Mouse (Mus musculus) hindbrain, embryonic 12.5 days (tissue): ENCODE data around the gene Kcnt2. TPM values are rescaled to one million over a fixed set of nuclear protein-coding genes. Genes with fewer than 3 reads are reported as not detected.

Experiments
- ATAC-seq: fragments of 200-750 bp; cut with Nextera tagmentation; 2 replicates; pipeline ENCODE4 v1.8.0; 2017; ENCODE audit warnings: moderate TSS enrichment; ENCODE audit not compliant: low FRiP score
- H3K27ac ChIP-seq: fragments of 300-500 bp; sonication (generic); 2 replicates; pipeline ENCODE4 v1.5.1; 2016; ENCODE audit warnings: mild to moderate bottlenecking
- H3K27me3 ChIP-seq: fragments of 300-500 bp; sonication (generic); 2 replicates; pipeline ENCODE4 v1.6.1; 2016; ENCODE audit warnings: mild to moderate bottlenecking
- H3K36me3 ChIP-seq: fragments of 300-500 bp; sonication (generic); 2 replicates; pipeline ENCODE4 v1.6.1; 2016; ENCODE audit warnings: mild to moderate bottlenecking
- H3K4me1 ChIP-seq: fragments of 300-500 bp; sonication (generic); 2 replicates; pipeline ENCODE4 v1.6.1; 2016
- H3K4me2 ChIP-seq: fragments of 300-500 bp; sonication (generic); replicated peaks from 2 replicates; pipeline ENCODE4 v1.6.1; 2016; ENCODE audit warnings: mild to moderate bottlenecking
- H3K4me3 ChIP-seq: fragments of 300-500 bp; sonication (generic); 2 replicates; pipeline ENCODE4 v1.5.1; 2016; ENCODE audit warnings: mild to moderate bottlenecking
- H3K9ac ChIP-seq: fragments of 300-500 bp; sonication (generic); 2 replicates; pipeline ENCODE4 v1.6.1; 2016; ENCODE audit warnings: mild to moderate bottlenecking, moderate library complexity
- H3K9me3 ChIP-seq: fragments of 300-500 bp; sonication (generic); replicated peaks from 2 replicates; pipeline ENCODE4 v1.6.1; 2016; ENCODE audit warnings: mild to moderate bottlenecking
- WGBS: fragments of 180-500 bp; shearing (Covaris S2); methylation state at CpG from one replicate; pipeline ENCODE4 v1.1.7; 2016; 5-methylcytosine and 5-hydroxymethylcytosine counted together
- polyA plus RNA-seq: library from polyadenylated mRNA; unstranded; fragments of >200 nt; fragmentation: Nextera tagmentation; extraction: Ambion mirVana; gene quantifications from 2 replicates; pipeline ENCODE4 v1.2.1, GENCODE M21; 2016

The Kcnt2 gene
- polyA plus RNA-seq, result 1.9 and 2.5 TPM in 2 replicates

DNA sequence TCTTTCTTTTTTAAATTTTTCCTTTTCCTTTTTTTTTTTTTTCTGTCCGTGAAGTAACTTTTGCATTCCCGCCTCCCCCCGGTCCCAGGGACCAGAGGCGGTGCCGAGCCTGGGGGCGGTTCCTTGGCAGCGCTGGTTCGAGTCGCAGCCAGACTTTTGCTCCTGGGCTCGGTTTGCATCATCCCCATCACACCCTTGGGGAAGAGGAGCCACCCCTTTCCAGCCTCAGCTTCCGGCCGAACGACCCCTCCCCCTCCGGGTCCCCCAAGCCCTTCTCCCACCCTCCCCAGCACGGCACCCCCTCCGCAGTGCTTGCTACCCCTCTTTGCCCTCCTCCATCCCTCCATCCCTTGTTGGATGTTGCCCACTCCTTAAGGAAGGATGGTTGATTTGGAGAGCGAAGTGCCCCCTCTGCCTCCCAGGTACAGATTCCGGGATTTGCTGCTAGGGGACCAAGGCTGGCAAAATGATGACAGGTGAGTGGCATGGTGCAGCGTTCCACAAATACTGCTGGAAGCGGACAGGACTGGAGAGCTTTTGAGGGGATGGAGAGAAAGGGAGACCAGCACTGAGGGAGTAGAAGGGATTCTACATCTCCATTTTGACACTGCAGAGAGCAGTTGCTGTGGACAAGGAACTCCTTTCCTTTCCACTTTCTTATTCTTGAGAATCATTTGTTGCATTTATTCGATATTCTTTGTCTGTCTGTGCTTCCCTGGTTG, at the start of gene Kcnt2:
TSS of gene Kcnt2 (plus strand) at position 283 of the 722 bp plus-strand sequence.
- WGBS, result under 1% methylated on average over 21 of the region's 21 CpGs
- H3K27ac ChIP-seq, result no peak within 1 kb of the TSS

DNA sequence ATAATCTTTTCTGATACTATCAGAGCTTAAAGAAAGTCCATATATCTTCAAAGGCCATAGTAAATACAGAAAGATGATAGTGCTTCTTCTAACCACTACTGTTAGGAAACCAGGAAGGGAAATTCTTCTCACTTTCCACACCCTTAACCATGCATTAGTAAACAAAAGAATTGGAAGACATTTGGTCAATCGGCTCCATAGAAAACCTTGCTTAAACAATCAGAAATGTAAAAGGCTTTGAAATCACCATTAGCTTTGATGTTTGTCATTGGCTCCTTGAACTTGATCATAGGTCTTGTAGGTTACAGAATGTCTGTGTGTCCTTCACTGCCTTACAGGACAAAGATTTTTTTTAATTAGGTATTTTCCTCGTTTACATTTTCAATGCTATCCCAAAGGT, 40.6 kb upstream of the Kcnt2 start:
- no peak for ATAC-seq
- 78% methylated on average over 2 of the region's 2 CpGs for WGBS

More for the DNA sequence above, at the start of gene Kcnt2:
- H3K9ac ChIP-seq, result peak within 1 kb of the TSS; percentile 66
- H3K4me1 ChIP-seq, result peaks cover 5% of the 10 kb centered on the region; the same call in 1 of the 2 replicates
- no peaks in the 10 kb centered on the region for H3K27me3 ChIP-seq
- peak within 1 kb of the TSS; percentile 86 for H3K4me2 ChIP-seq
- peak; percentile 74 for ATAC-seq
- no peaks in the 10 kb centered on the region for H3K36me3 ChIP-seq
- H3K4me3 ChIP-seq, result peak within 1 kb of the TSS; percentile 59
- H3K9me3 ChIP-seq, result no peaks in the 10 kb centered on the region

GRCm38 (mm10) chr1:140225221-140225620, 20.7 kb upstream of the Kcnt2 start:
- H3K4me2 ChIP-seq, result no peak overlapping the region
- no peaks in the 10 kb centered on the region for H3K27me3 ChIP-seq
- no peaks in the 10 kb centered on the region for H3K4me1 ChIP-seq
- H3K9ac ChIP-seq, result no peak overlapping the region
- no peak for ATAC-seq
- no peak overlapping the region for H3K27ac ChIP-seq
- no peaks in the 10 kb centered on the region for H3K9me3 ChIP-seq
- H3K36me3 ChIP-seq, result no peaks in the 10 kb centered on the region
- no CpG with 5 or more reads among the region's 3 CpGs for WGBS
- no peak overlapping the region for H3K4me3 ChIP-seq

More for the DNA sequence above, 40.6 kb upstream of the Kcnt2 start:
- 0 out of 2 replicates have a peak, but pooled peaks cover under 1% of the 10 kb centered on the region for H3K9me3 ChIP-seq
- H3K4me3 ChIP-seq, result no peak overlapping the region
- no peak overlapping the region for H3K4me2 ChIP-seq
- no peaks in the 10 kb centered on the region for H3K4me1 ChIP-seq
- H3K9ac ChIP-seq, result no peak overlapping the region
- no peaks in the 10 kb centered on the region for H3K27me3 ChIP-seq
- no peaks in the 10 kb centered on the region for H3K36me3 ChIP-seq
- no peak overlapping the region for H3K27ac ChIP-seq

DNA sequence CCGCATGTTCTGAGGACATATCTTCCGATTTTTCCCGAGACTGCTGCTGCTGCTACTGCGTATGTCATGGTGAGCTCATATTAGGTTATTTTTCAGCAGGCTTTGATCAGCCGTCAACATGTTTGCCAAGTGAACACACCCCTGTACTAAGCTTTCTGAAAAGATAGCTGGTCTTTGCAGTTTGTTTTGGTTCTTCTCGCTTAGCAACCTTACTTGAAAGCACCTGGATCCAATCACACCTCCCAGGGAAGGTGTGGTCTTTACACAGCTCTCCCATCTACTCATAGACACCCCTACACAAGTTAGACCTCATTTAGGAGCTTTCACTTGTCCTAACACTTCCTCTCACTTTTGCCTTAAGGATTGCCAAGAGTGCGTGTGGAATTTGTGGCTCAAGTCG, 19.3 kb upstream of the Kcnt2 start:
- 80% methylated on average over 8 of the region's 8 CpGs for WGBS
- no peak overlapping the region for H3K4me3 ChIP-seq
- H3K27ac ChIP-seq, result no peak overlapping the region

GRCm38 (mm10) chr1:140245465-140245864, 493 bp upstream of the Kcnt2 start:
- Histone ChIP-seq H3K27me3 (no peaks in the 10 kb centered on the region), H3K4me2 (peak overlapping the region; percentile 86), H3K9me3 (no peaks in the 10 kb centered on the region), H3K9ac (peak overlapping the region; percentile 66), H3K4me1 (peaks cover 5% of the 10 kb centered on the region; the same call in 1 of the 2 replicates), H3K4me3 (peak overlapping the region; percentile 59), H3K36me3 (no peaks in the 10 kb centered on the region), H3K27ac (no peak overlapping the region)
- peak; percentile 100 for ATAC-seq
- 0% methylated on average over 17 of the region's 17 CpGs for WGBS

More for the DNA sequence above, 19.3 kb upstream of the Kcnt2 start:
- H3K36me3 ChIP-seq, result no peaks in the 10 kb centered on the region
- H3K9ac ChIP-seq, result no peak overlapping the region
- no peak for ATAC-seq
- no peak overlapping the region for H3K4me2 ChIP-seq
- H3K9me3 ChIP-seq, result no peaks in the 10 kb centered on the region
- no peaks in the 10 kb centered on the region for H3K27me3 ChIP-seq
- no peaks in the 10 kb centered on the region for H3K4me1 ChIP-seq

GRCm38 (mm10) chr1:140264696-140265095, 18.7 kb downstream of the Kcnt2 start:
- no peak for ATAC-seq
- 84% methylated on average over 3 of the region's 3 CpGs for WGBS
- Histone ChIP-seq H3K27ac (no peak overlapping the region), H3K9ac (no peak overlapping the region), H3K36me3 (no peaks in the 10 kb centered on the region), H3K27me3 (no peaks in the 10 kb centered on the region), H3K9me3 (no peaks in the 10 kb centered on the region), H3K4me1 (no peaks in the 10 kb centered on the region), H3K4me2 (no peak overlapping the region), H3K4me3 (no peak overlapping the region)

- no peaks in the 10 kb centered on the region for H3K4me1 ChIP-seq
- WGBS, result 90% methylated on average over 5 of the region's 5 CpGs
- H3K27ac ChIP-seq, result no peak overlapping the region
- H3K4me3 ChIP-seq, result no peak overlapping the region
- no peaks in the 10 kb centered on the region for H3K27me3 ChIP-seq
- H3K9ac ChIP-seq, result no peak overlapping the region
- no peaks in the 10 kb centered on the region for H3K9me3 ChIP-seq
- no peaks in the 10 kb centered on the region for H3K36me3 ChIP-seq
- H3K4me2 ChIP-seq, result no peak overlapping the region
- ATAC-seq, result no peak
Observed at GRCm38 (mm10) chr1:140266047-140266446, 20.1 kb downstream of the Kcnt2 start.

DNA sequence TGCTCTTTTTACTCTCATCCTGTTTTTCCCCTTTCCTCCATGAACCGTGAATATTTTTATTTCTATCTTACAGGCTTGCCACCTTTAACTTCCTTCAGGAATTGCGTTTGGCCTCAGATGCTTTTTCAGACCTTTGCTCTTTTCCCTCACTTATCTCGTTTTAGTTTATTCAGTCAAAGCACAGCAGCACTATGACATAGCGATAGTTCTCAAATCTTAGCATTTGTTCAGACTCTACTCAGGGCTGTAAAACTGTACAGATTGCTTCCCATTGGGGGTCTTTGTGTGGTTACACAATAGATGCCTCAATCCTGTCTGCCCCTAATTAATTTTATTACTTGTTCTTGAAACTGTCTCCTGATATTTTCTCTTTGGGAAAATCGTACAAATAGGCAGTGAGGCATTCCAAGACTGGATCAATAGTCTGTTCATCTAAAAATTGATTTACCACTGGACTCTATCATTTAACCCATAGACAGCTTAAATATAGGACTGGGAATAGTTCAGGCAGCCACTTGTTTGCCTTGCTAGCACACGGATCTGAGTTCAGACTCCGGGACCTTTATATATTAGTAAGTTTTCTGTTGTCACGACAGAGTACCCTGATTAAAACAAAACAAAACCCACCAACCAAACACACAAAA, 20.8 kb downstream of the Kcnt2 start:
- Histone ChIP-seq H3K4me1 (no peaks in the 10 kb centered on the region), H3K9me3 (no peaks in the 10 kb centered on the region), H3K36me3 (no peaks in the 10 kb centered on the region), H3K9ac (no peak overlapping the region), H3K27me3 (no peaks in the 10 kb centered on the region), H3K4me3 (no peak overlapping the region), H3K27ac (no peak overlapping the region), H3K4me2 (no peak overlapping the region)
- WGBS, result 70% methylated on average over 8 of the region's 8 CpGs
- no peak for ATAC-seq

- Histone ChIP-seq H3K9me3 (no peaks in the 10 kb centered on the region), H3K27me3 (no peaks in the 10 kb centered on the region), H3K9ac (no peak overlapping the region), H3K36me3 (no peaks in the 10 kb centered on the region), H3K4me1 (no peaks in the 10 kb centered on the region), H3K27ac (no peak overlapping the region), H3K4me2 (no peak overlapping the region), H3K4me3 (no peak overlapping the region)
- no peak for ATAC-seq
- WGBS, result 72% methylated on average over 2 of the region's 2 CpGs
Observed at GRCm38 (mm10) chr1:140267288-140267687, 21.3 kb downstream of the Kcnt2 start.

DNA sequence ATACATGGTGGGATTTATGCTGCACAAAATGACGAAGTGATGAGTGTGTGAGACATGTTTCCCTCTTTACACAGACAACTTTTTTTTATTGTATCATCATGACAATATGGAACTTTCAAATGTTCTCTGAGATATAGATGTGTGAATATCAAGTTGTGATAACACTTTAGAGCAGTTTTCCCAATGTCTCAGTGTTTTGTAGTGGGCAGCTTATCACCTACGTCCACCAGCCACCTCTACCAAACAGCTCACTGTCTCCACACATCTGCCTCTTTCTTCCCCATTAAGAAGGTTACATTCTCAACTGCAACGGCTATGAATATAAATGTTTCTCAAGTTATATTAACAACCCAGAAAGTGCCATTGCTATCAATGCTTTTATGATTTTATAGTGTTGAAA, 27.7 kb downstream of the Kcnt2 start:
- Histone ChIP-seq H3K36me3 (no peaks in the 10 kb centered on the region), H3K4me2 (no peak overlapping the region), H3K4me3 (no peak overlapping the region), H3K27me3 (no peaks in the 10 kb centered on the region), H3K4me1 (no peaks in the 10 kb centered on the region), H3K9ac (no peak overlapping the region), H3K27ac (no peak overlapping the region), H3K9me3 (no peaks in the 10 kb centered on the region)
- WGBS, result 87% methylated on average over 3 of the region's 3 CpGs
- no peak for ATAC-seq

GRCm38 (mm10) chr1:140275813-140276212, 29.9 kb downstream of the Kcnt2 start:
- Histone ChIP-seq H3K4me1 (no peaks in the 10 kb centered on the region), H3K4me2 (no peak overlapping the region), H3K36me3 (no peaks in the 10 kb centered on the region), H3K27me3 (no peaks in the 10 kb centered on the region), H3K9me3 (no peaks in the 10 kb centered on the region), H3K9ac (no peak overlapping the region), H3K27ac (no peak overlapping the region), H3K4me3 (no peak overlapping the region)
- ATAC-seq, result no peak

GRCm38 (mm10) chr1:140293140-140293539, 47.2 kb downstream of the Kcnt2 start:
- Histone ChIP-seq H3K4me1 (no peaks in the 10 kb centered on the region), H3K27ac (no peak overlapping the region), H3K4me2 (no peak overlapping the region), H3K36me3 (no peaks in the 10 kb centered on the region), H3K9ac (no peak overlapping the region), H3K9me3 (no peaks in the 10 kb centered on the region), H3K4me3 (no peak overlapping the region), H3K27me3 (no peaks in the 10 kb centered on the region)
- ATAC-seq, result peak; percentile 60; the same call in 1 of the 2 replicates
- 62% methylated on average over 3 of the region's 3 CpGs for WGBS

GRCm38 (mm10) chr1:140295482-140295881, 49.5 kb downstream of the Kcnt2 start:
- no peaks in the 10 kb centered on the region for H3K36me3 ChIP-seq
- ATAC-seq, result no peak

More at GRCm38 (mm10) chr1:140295482-140295881, 49.5 kb downstream of the Kcnt2 start:
- Histone ChIP-seq H3K4me1 (no peaks in the 10 kb centered on the region), H3K9me3 (no peaks in the 10 kb centered on the region), H3K9ac (no peak overlapping the region), H3K4me2 (no peak overlapping the region), H3K27ac (no peak overlapping the region), H3K4me3 (no peak overlapping the region), H3K27me3 (no peaks in the 10 kb centered on the region)
